Mouse (Mus musculus): ENCODE data around the gene Mest. TPM values are rescaled to one million over a fixed set of nuclear protein-coding genes. Genes with fewer than 3 reads are reported as not detected.

Mest gene
- total RNA-seq, 2 experiments from 2014 or later, result 44.9 to 49.3 TPM

GRCm38 (mm10) chr6:30703977-30704602, 19.3 kb upstream of the Mest start:
- no peak for DNase-seq (ENCODE audit: low spot score in 2 of 2)

- no peak for DNase-seq (ENCODE audit: low spot score in 2 of 2)
Observed at GRCm38 (mm10) chr6:30709115-30709514, 14.2 kb upstream of the Mest start.

GRCm38 (mm10) chr6:30710371-30711364, 12.7 kb upstream of the Mest start:
- DNase-seq (ENCODE audit: low spot score in 2 of 2), result no peak

GRCm38 (mm10) chr6:30711365-30711763, 12.0 kb upstream of the Mest start:
- no peak for DNase-seq (ENCODE audit: low spot score in 2 of 2)

- no peak for DNase-seq (ENCODE audit: low spot score in 2 of 2)
Observed at GRCm38 (mm10) chr6:30712484-30712883, 10.9 kb upstream of the Mest start.

- no peak for DNase-seq (ENCODE audit: low spot score in 2 of 2)
Observed at GRCm38 (mm10) chr6:30713455-30713854, 9.9 kb upstream of the Mest start.

- DNase-seq (ENCODE audit: low spot score in 2 of 2), result no peak
Observed at GRCm38 (mm10) chr6:30713896-30714295, 9.5 kb upstream of the Mest start.

- no peak for DNase-seq (ENCODE audit: low spot score in 2 of 2)
Observed at GRCm38 (mm10) chr6:30714891-30715471, 8.4 kb upstream of the Mest start.

GRCm38 (mm10) chr6:30716796-30717195, 6.6 kb upstream of the Mest start:
- peak in 1 of 2 experiments; percentile 37 for DNase-seq (ENCODE audit: low spot score in 2 of 2)

- no peak for DNase-seq (ENCODE audit: low spot score in 2 of 2)
Observed at GRCm38 (mm10) chr6:30722385-30723164, 772 bp upstream of the Mest start.

GRCm38 (mm10) chr6:30730301-30730971, 7.1 kb downstream of the Mest start:
- no peak for DNase-seq (ENCODE audit: low spot score in 2 of 2)

- DNase-seq (ENCODE audit: low spot score in 2 of 2), result no peak
Observed at GRCm38 (mm10) chr6:30732571-30733130, 9.3 kb downstream of the Mest start.

- no peak for DNase-seq (ENCODE audit: low spot score in 2 of 2)
Observed at GRCm38 (mm10) chr6:30734465-30734864, 11.1 kb downstream of the Mest start.

- DNase-seq (ENCODE audit: low spot score in 2 of 2), result no peak
Observed at GRCm38 (mm10) chr6:30734988-30735727, 11.8 kb downstream of the Mest start.

- DNase-seq (ENCODE audit: low spot score in 2 of 2), result no peak
Observed at GRCm38 (mm10) chr6:30735728-30736371, 12.5 kb downstream of the Mest start.

GRCm38 (mm10) chr6:30736372-30736762, 13.0 kb downstream of the Mest start:
- DNase-seq (ENCODE audit: low spot score in 2 of 2), result no peak

- peak; percentile 63 to 80 for DNase-seq (ENCODE audit: low spot score in 2 of 2)
Observed at GRCm38 (mm10) chr6:30736864-30737547, 13.7 kb downstream of the Mest start.
